Mouse (Mus musculus) ZHBTc4 (cell line): ENCODE data around the gene Sfi1.
"Not testable (repeated sequence)": the region's sequence is repeated elsewhere in the genome, so short reads cannot be mapped to it uniquely, and the experiment has no call there.

ENCODE experiments used
- DNase-seq: peaks from one replicate; pipeline ENCODE4 v3.0.0-alpha.2; 2011; ENCODE audit warnings: low read depth, low spot score

Sfi1 gene

GRCm38 (mm10) chr11:3104501-3105260 lies 88.6 kb downstream of the Sfi1 start:
- not testable (repeated sequence) for DNase-seq

GRCm38 (mm10) chr11:3103619-3104164 lies 89.6 kb downstream of the Sfi1 start:
- DNase-seq: no peak

GRCm38 (mm10) chr11:3102626-3103025 lies 90.6 kb downstream of the Sfi1 start:
- not testable (repeated sequence) for DNase-seq

DNA sequence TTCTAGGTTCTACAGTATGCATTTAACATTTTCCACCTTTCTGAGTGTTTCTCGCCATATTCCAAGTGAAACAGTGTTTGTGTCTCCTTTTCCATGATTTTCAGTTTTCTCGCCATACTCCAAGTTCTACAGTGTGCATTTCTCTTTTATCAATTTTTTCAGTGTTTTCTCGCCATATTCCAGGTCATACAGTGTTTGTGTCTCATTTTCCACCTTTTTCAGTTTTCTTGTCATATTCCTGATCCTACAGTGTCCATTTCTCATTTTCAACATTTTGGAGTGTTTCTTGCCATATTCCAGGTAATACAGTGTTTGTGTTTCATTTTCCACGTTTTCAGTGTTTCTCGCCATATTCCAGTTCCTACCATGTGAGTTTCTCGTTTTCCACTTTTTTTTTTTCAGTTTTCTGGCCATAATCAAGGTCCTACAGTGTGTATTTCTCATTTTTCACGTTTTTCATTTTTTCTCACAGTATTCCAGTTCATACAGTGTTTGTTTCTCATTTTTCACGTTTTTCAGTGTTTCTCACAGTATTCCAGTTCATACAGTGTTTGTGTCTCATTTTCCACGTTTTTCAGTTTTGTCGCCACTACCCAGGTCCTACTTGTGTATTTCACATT lies 91.3 kb downstream of the Sfi1 start:
- no peak for DNase-seq

- DNase-seq: no peak
Measured at GRCm38 (mm10) chr11:3101072-3101874, 92.0 kb downstream of the Sfi1 start.

- not testable (repeated sequence) for DNase-seq
Measured at GRCm38 (mm10) chr11:3100066-3100645, 93.1 kb downstream of the Sfi1 start.
